Mouse (Mus musculus) brain, embryonic 14.5 days (tissue): ENCODE results near the gene Ifitm2.
"Not testable (repeated sequence)": the region's sequence is repeated elsewhere in the genome, so short reads cannot be mapped to it uniquely, and the experiment has no call there.

Experiments used
- CTCF ChIP-seq: fragments of 200-500 bp; IDR thresholded peaks from 2 replicates; pipeline ENCODE4 v1.5.1; 2012; ENCODE audit warnings: inconsistent platforms, mild to moderate bottlenecking, moderate library complexity, borderline replicate concordance; ENCODE audit not compliant: insufficient read depth, insufficient read length; ENCODE audit errors: extremely low read depth
- POLR2A ChIP-seq: fragments of 200-500 bp; IDR thresholded peaks from 2 replicates; pipeline ENCODE4 v1.6.1; 2012; ENCODE audit warnings: mild to moderate bottlenecking, inconsistent platforms, borderline replicate concordance; ENCODE audit not compliant: poor library complexity, insufficient read depth, insufficient read length, severe bottlenecking; ENCODE audit errors: extremely low read depth

- TF ChIP-seq POLR2A, CTCF: not testable (repeated sequence)
Measured at GRCm38 (mm10) chr7:140976720-140977119, 20.9 kb upstream of the Ifitm2 start.
